Mouse (Mus musculus): ENCODE measurements around the gene Tomt. TPM values are rescaled to one million over a fixed set of nuclear protein-coding genes. Genes with fewer than 3 reads are reported as not detected.
A peak's percentile ranks its signal among the peaks of the same experiment; 100 is the strongest.
"Not testable (repeated sequence)": the region's sequence is repeated elsewhere in the genome, so short reads cannot be mapped to it uniquely, and the experiment has no call there.

Gene Tomt
- polyA plus RNA-seq (2015; fragmentation: Nextera tagmentation; extraction: Ambion mirVana), result 0.29 and 0.68 TPM in 2 replicates

- 11% methylated on average over 11 of the region's 11 CpGs for WGBS
- H3K4me2 ChIP-seq (replicated peaks), result peak within 1 kb of the TSS; percentile 82
- no peaks in the 10 kb centered on the region for H3K9me3 ChIP-seq
- H3K9ac ChIP-seq, result peak within 1 kb of the TSS; percentile 88
- ATAC-seq (ENCODE audit: low FRiP score, low read depth), result no peak
- H3K4me1 ChIP-seq, result peaks cover 16% of the 10 kb centered on the region
- H3K27ac ChIP-seq, result peak within 1 kb of the TSS; percentile 95
- H3K36me3 ChIP-seq, result peaks cover 30% of the 10 kb centered on the region
- H3K27me3 ChIP-seq, result no peaks in the 10 kb centered on the region
- peak within 1 kb of the TSS; percentile 81 for H3K4me3 ChIP-seq
These were observed at the start of gene Tomt for GRCm38 (mm10) chr7:101906287-101906681. TSS of gene Tomt (minus strand) at chr7:101906359.

GRCm38 (mm10) chr7:101955862-101956261, 49.7 kb upstream of the Tomt start:
- H3K9me3 ChIP-seq, result no peaks in the 10 kb centered on the region
- H3K4me2 ChIP-seq (replicated peaks), result no peak overlapping the region
- no peaks in the 10 kb centered on the region for H3K27me3 ChIP-seq
- no peaks in the 10 kb centered on the region for H3K36me3 ChIP-seq
- H3K27ac ChIP-seq, result no peak overlapping the region
- 80% methylated on average over 4 of the region's 4 CpGs for WGBS
- H3K9ac ChIP-seq, result no peak overlapping the region
- H3K4me3 ChIP-seq, result no peak overlapping the region
- H3K4me1 ChIP-seq, result no peaks in the 10 kb centered on the region; the same call in 1 of the 2 replicates
- ATAC-seq (ENCODE audit: low FRiP score, low read depth), result no peak

GRCm38 (mm10) chr7:101955276-101955675, 49.1 kb upstream of the Tomt start:
- Histone ChIP-seq H3K27ac (no peak overlapping the region), H3K9me3 (no peaks in the 10 kb centered on the region), H3K27me3 (no peaks in the 10 kb centered on the region), H3K4me1 (no peaks in the 10 kb centered on the region; the same call in 1 of the 2 replicates), H3K4me2 (replicated peaks) (no peak overlapping the region), H3K36me3 (no peaks in the 10 kb centered on the region), H3K4me3 (no peak overlapping the region), H3K9ac (no peak overlapping the region)
- no peak for ATAC-seq (ENCODE audit: low FRiP score, low read depth)
- WGBS, result 91% methylated on average over 2 of the region's 2 CpGs

GRCm38 (mm10) chr7:101954163-101954562, 48.0 kb upstream of the Tomt start:
- Histone ChIP-seq H3K9me3 (no peaks in the 10 kb centered on the region), H3K4me3 (no peak overlapping the region), H3K4me2 (replicated peaks) (no peak overlapping the region), H3K4me1 (no peaks in the 10 kb centered on the region), H3K27me3 (no peaks in the 10 kb centered on the region), H3K27ac (no peak overlapping the region), H3K36me3 (no peaks in the 10 kb centered on the region), H3K9ac (no peak overlapping the region)
- 98% methylated on average over 2 of the region's 2 CpGs for WGBS
- no peak for ATAC-seq (ENCODE audit: low FRiP score, low read depth)

GRCm38 (mm10) chr7:101952098-101952497, 45.9 kb upstream of the Tomt start:
- Histone ChIP-seq H3K4me2 (replicated peaks) (no peak overlapping the region), H3K27ac (no peak overlapping the region), H3K36me3 (no peaks in the 10 kb centered on the region), H3K4me3 (no peak overlapping the region), H3K9me3 (no peaks in the 10 kb centered on the region), H3K4me1 (no peaks in the 10 kb centered on the region), H3K27me3 (no peaks in the 10 kb centered on the region), H3K9ac (no peak overlapping the region)
- 54% methylated on average over 2 of the region's 2 CpGs for WGBS
- no peak for ATAC-seq (ENCODE audit: low FRiP score, low read depth)

GRCm38 (mm10) chr7:101951648-101952047, 45.5 kb upstream of the Tomt start:
- 81% methylated on average over 1 of the region's 1 CpGs for WGBS
- no peak for ATAC-seq (ENCODE audit: low FRiP score, low read depth)
- no peaks in the 10 kb centered on the region for H3K36me3 ChIP-seq
- H3K9ac ChIP-seq, result no peak overlapping the region
- no peak overlapping the region for H3K4me2 ChIP-seq (replicated peaks)
- H3K27me3 ChIP-seq, result no peaks in the 10 kb centered on the region
- H3K4me3 ChIP-seq, result no peak overlapping the region
- H3K4me1 ChIP-seq, result no peaks in the 10 kb centered on the region
- H3K27ac ChIP-seq, result no peak overlapping the region
- H3K9me3 ChIP-seq, result no peaks in the 10 kb centered on the region

- H3K27ac ChIP-seq; H3K9me3 ChIP-seq; H3K4me3 ChIP-seq; H3K4me2 ChIP-seq (replicated peaks); H3K36me3 ChIP-seq; ATAC-seq (ENCODE audit: low FRiP score, low read depth); H3K27me3 ChIP-seq; H3K9ac ChIP-seq; H3K4me1 ChIP-seq: not testable (repeated sequence)
- WGBS, result 96% methylated on average over 5 of the region's 5 CpGs
These were observed 42.8 kb upstream of the Tomt start for GRCm38 (mm10) chr7:101949008-101949407.

- 92% methylated on average over 4 of the region's 4 CpGs for WGBS
- H3K4me2 ChIP-seq (replicated peaks), result no peak overlapping the region
- peaks cover 10% of the 10 kb centered on the region; the same call in 1 of the 2 replicates for H3K36me3 ChIP-seq
- no peak overlapping the region for H3K9ac ChIP-seq
- H3K27ac ChIP-seq, result no peak overlapping the region
- ATAC-seq (ENCODE audit: low FRiP score, low read depth), result no peak
- no peak overlapping the region for H3K4me3 ChIP-seq
- no peaks in the 10 kb centered on the region for H3K9me3 ChIP-seq
- peaks cover 12% of the 10 kb centered on the region for H3K4me1 ChIP-seq
- H3K27me3 ChIP-seq, result no peaks in the 10 kb centered on the region
These were observed 33.6 kb upstream of the Tomt start for GRCm38 (mm10) chr7:101939758-101940157.

- peaks cover 15% of the 10 kb centered on the region for H3K4me1 ChIP-seq
- no peak for ATAC-seq (ENCODE audit: low FRiP score, low read depth)
- no peaks in the 10 kb centered on the region for H3K9me3 ChIP-seq
- no peak overlapping the region for H3K4me3 ChIP-seq
- no peak overlapping the region for H3K27ac ChIP-seq
- no peaks in the 10 kb centered on the region for H3K27me3 ChIP-seq
- H3K9ac ChIP-seq, result no peak overlapping the region
- H3K36me3 ChIP-seq, result peaks cover 10% of the 10 kb centered on the region; the same call in 1 of the 2 replicates
- H3K4me2 ChIP-seq (replicated peaks), result no peak overlapping the region
- 85% methylated on average over 2 of the region's 2 CpGs for WGBS
These were observed 32.2 kb upstream of the Tomt start for GRCm38 (mm10) chr7:101938348-101938747.

- Histone ChIP-seq H3K27ac (no peak overlapping the region), H3K36me3 (peaks cover 10% of the 10 kb centered on the region; the same call in 1 of the 2 replicates), H3K27me3 (no peaks in the 10 kb centered on the region), H3K4me2 (replicated peaks) (no peak overlapping the region), H3K9me3 (no peaks in the 10 kb centered on the region), H3K4me1 (peaks cover 19% of the 10 kb centered on the region), H3K4me3 (no peak overlapping the region), H3K9ac (no peak overlapping the region)
- no peak for ATAC-seq (ENCODE audit: low FRiP score, low read depth)
- 93% methylated on average over 4 of the region's 4 CpGs for WGBS
These were observed 31.4 kb upstream of the Tomt start for GRCm38 (mm10) chr7:101937569-101937968.

GRCm38 (mm10) chr7:101936996-101937395, 30.8 kb upstream of the Tomt start:
- Histone ChIP-seq H3K9me3 (no peaks in the 10 kb centered on the region), H3K36me3 (peaks cover 10% of the 10 kb centered on the region; the same call in 1 of the 2 replicates), H3K4me1 (peaks cover 22% of the 10 kb centered on the region), H3K9ac (no peak overlapping the region), H3K27ac (no peak overlapping the region), H3K4me2 (replicated peaks) (no peak overlapping the region), H3K27me3 (no peaks in the 10 kb centered on the region), H3K4me3 (no peak overlapping the region)
- ATAC-seq (ENCODE audit: low FRiP score, low read depth), result no peak
- 95% methylated on average over 4 of the region's 4 CpGs for WGBS

GRCm38 (mm10) chr7:101935957-101936356, 29.8 kb upstream of the Tomt start:
- Histone ChIP-seq H3K27ac (no peak overlapping the region), H3K4me3 (no peak overlapping the region), H3K27me3 (no peaks in the 10 kb centered on the region), H3K9me3 (no peaks in the 10 kb centered on the region), H3K36me3 (peaks cover 10% of the 10 kb centered on the region; the same call in 1 of the 2 replicates), H3K9ac (peak overlapping the region; percentile 31; the same call in 1 of the 2 replicates), H3K4me2 (replicated peaks) (no peak overlapping the region), H3K4me1 (peaks cover 22% of the 10 kb centered on the region)
- 98% methylated on average over 4 of the region's 4 CpGs for whole genome bisulfite sequencing
- no peak for ATAC-seq (ENCODE audit: low FRiP score, low read depth)

- H3K27me3 ChIP-seq, result no peaks in the 10 kb centered on the region
- no peaks in the 10 kb centered on the region for H3K9me3 ChIP-seq
- peak; percentile 99 for ATAC-seq (ENCODE audit: low FRiP score, low read depth)
- peak within 1 kb of the TSS; percentile 77 for H3K27ac ChIP-seq
- WGBS, result under 1% methylated on average over 40 of the region's 40 CpGs
- H3K4me3 ChIP-seq, result peak within 1 kb of the TSS; percentile 77
- H3K36me3 ChIP-seq, result 0 out of 2 replicates have a peak, but pooled peaks cover 4% of the 10 kb centered on the region
- peak within 1 kb of the TSS; percentile 81 for H3K9ac ChIP-seq
- peaks cover 22% of the 10 kb centered on the region for H3K4me1 ChIP-seq
- peak within 1 kb of the TSS; percentile 75 for H3K4me2 ChIP-seq (replicated peaks)
These were observed 27.6 kb upstream of the Tomt start, which contains the start of the genes Lrrc51 and Numa1 for GRCm38 (mm10) chr7:101933751-101934240. TSS of gene Lrrc51 (minus strand) at chr7:101933895. TSS of gene Numa1 (plus strand) at chr7:101934111.

Measured in limb, embryonic 13.5 days (tissue).